Mouse (Mus musculus): Measurements from ENCODE around the gene Ank.

- TF ChIP-seq POLR2A (IDR thresholded peaks at IDR 0.05; ENCODE audit: insufficient read depth, low read depth, low read length) (no peak), CTCF (IDR thresholded peaks at IDR 0.05) (no peak), EP300 (IDR thresholded peaks at IDR 0.05; ENCODE audit: insufficient read depth, low read depth, low read length) (no peak)
Observed at GRCm38 (mm10) chr15:27626314-27626713, 159.8 kb downstream of the Ank start.
